Mouse (Mus musculus) heart, embryonic 10.5 days (tissue): Measurements from ENCODE around the gene Cftr. TPM values are rescaled to one million over a fixed set of nuclear protein-coding genes. Genes with fewer than 3 reads are reported as not detected.

Experiments used
- DNase-seq: peaks from one replicate; pipeline ENCODE4 v3.0.0-alpha.2; 2017; ENCODE audit warnings: low spot score
- H3K27ac ChIP-seq: fragments of 300-500 bp; sonication (generic); 2 replicates; pipeline ENCODE4 v1.5.1; 2016; ENCODE audit warnings: mild to moderate bottlenecking
- H3K27me3 ChIP-seq: fragments of 300-500 bp; sonication (generic); 2 replicates; pipeline ENCODE4 v1.6.1; 2016; ENCODE audit warnings: mild to moderate bottlenecking; ENCODE audit not compliant: poor library complexity, insufficient read depth, severe bottlenecking
- H3K36me3 ChIP-seq: fragments of 300-500 bp; sonication (generic); 2 replicates; pipeline ENCODE4 v1.6.1; 2016; ENCODE audit warnings: mild to moderate bottlenecking, moderate library complexity
- H3K4me1 ChIP-seq: fragments of 300-500 bp; sonication (generic); 2 replicates; pipeline ENCODE4 v1.6.1; 2016; ENCODE audit warnings: mild to moderate bottlenecking
- H3K4me3 ChIP-seq: fragments of 300-500 bp; sonication (generic); 2 replicates; pipeline ENCODE4 v1.5.1; 2016; ENCODE audit warnings: mild to moderate bottlenecking, moderate library complexity
- H3K9me3 ChIP-seq: fragments of 300-500 bp; sonication (generic); 2 replicates; pipeline ENCODE4 v1.6.1; 2016; ENCODE audit warnings: mild to moderate bottlenecking, moderate library complexity
- WGBS: fragments of 180-500 bp; shearing (Covaris S2); methylation state at CpG from one replicate; pipeline ENCODE4 v1.1.7; 2016; 5-methylcytosine and 5-hydroxymethylcytosine counted together
- polyA plus RNA-seq: library from polyadenylated mRNA; unstranded; fragments of >200 nt; fragmentation: Nextera tagmentation; extraction: Ambion mirVana; gene quantifications from 2 replicates; pipeline ENCODE4 v1.2.1, GENCODE M21; 2016

Cftr gene
- polyA plus RNA-seq, result 0.14 and 0.29 TPM in 2 replicates

GRCm38 (mm10) chr6:18170311-18170922 is at the start of gene Cftr:
Gene Cftr, plus strand, starts transcription at chr6:18170687.
- peak within 1 kb of the TSS; percentile 37; the same call in 1 of the 2 replicates for H3K27ac ChIP-seq
- H3K27me3 ChIP-seq, result peaks cover 9% of the 10 kb centered on the region; the same call in 1 of the 2 replicates
- H3K4me1 ChIP-seq, result no peaks in the 10 kb centered on the region
- no peaks in the 10 kb centered on the region for H3K36me3 ChIP-seq
- H3K9me3 ChIP-seq, result no peaks in the 10 kb centered on the region
- DNase-seq, result no peak
- WGBS, result 2% methylated on average over 42 of the region's 45 CpGs
- H3K4me3 ChIP-seq, result peak within 1 kb of the TSS; percentile 75

GRCm38 (mm10) chr6:18127206-18127983 is 43.1 kb upstream of the Cftr start:
- no peaks in the 10 kb centered on the region for H3K9me3 ChIP-seq
- H3K27me3 ChIP-seq, result no peaks in the 10 kb centered on the region
- no peak overlapping the region for H3K4me3 ChIP-seq
- no peak overlapping the region for H3K27ac ChIP-seq
- no peaks in the 10 kb centered on the region for H3K36me3 ChIP-seq
- H3K4me1 ChIP-seq, result no peaks in the 10 kb centered on the region
- no peak for DNase-seq
- 65% methylated on average over 2 of the region's 2 CpGs for WGBS

- H3K36me3 ChIP-seq, result no peaks in the 10 kb centered on the region
- 70% methylated on average over 4 of the region's 4 CpGs for WGBS
- no peaks in the 10 kb centered on the region for H3K27me3 ChIP-seq
- no peak overlapping the region for H3K27ac ChIP-seq
- DNase-seq, result no peak
- no peak overlapping the region for H3K4me3 ChIP-seq
- H3K4me1 ChIP-seq, result no peaks in the 10 kb centered on the region
- H3K9me3 ChIP-seq, result no peaks in the 10 kb centered on the region
Observed at GRCm38 (mm10) chr6:18128059-18128458, 42.4 kb upstream of the Cftr start.

DNA sequence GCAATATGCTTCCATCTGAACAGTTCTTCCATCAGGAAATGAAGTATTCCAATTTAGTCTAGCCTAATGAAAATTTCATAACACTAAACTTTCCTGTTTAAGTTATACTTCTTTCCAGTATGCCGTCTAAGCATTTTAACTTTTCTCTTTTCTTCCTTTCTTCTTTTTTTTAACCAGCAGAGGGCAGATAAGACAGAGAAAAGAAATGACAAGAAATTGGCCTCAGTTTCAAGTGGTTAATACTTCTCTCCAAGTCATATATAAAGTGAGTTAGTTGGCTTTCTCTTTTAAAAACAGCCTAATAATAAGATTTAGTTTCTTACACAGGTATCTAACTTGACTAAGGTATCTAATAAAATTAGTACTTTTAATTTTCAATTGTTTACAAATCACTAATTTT is 35.2 kb upstream of the Cftr start:
- Histone ChIP-seq H3K4me1 (no peaks in the 10 kb centered on the region), H3K9me3 (no peaks in the 10 kb centered on the region), H3K4me3 (no peak overlapping the region), H3K27me3 (no peaks in the 10 kb centered on the region), H3K27ac (no peak overlapping the region), H3K36me3 (no peaks in the 10 kb centered on the region)
- 49% methylated on average over 1 of the region's 1 CpGs for WGBS
- DNase-seq, result no peak

DNA sequence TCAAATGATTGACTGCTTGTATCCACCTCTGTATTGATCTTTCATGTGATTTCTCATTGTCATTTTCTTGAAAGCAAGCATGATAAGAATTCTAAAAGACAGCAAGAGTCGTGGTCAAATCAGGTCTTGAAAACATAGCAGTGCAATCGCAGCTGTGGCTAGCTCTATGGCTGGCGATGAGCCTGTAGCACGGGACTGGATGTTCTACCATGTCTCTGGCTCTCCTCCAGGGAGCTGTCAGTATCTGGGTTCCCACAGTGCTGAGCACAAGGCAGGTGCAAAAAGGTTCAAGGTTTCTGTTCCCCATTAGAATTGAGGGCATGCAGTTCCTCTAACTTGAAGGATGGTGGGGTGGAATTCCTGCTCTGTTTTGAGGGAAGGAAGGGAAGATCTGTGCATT is 17.5 kb upstream of the Cftr start:
- Histone ChIP-seq H3K36me3 (no peaks in the 10 kb centered on the region), H3K27me3 (no peaks in the 10 kb centered on the region), H3K4me3 (no peak overlapping the region), H3K27ac (no peak overlapping the region), H3K4me1 (no peaks in the 10 kb centered on the region), H3K9me3 (no peaks in the 10 kb centered on the region)
- no peak for DNase-seq
- WGBS, result 64% methylated on average over 4 of the region's 4 CpGs

DNA sequence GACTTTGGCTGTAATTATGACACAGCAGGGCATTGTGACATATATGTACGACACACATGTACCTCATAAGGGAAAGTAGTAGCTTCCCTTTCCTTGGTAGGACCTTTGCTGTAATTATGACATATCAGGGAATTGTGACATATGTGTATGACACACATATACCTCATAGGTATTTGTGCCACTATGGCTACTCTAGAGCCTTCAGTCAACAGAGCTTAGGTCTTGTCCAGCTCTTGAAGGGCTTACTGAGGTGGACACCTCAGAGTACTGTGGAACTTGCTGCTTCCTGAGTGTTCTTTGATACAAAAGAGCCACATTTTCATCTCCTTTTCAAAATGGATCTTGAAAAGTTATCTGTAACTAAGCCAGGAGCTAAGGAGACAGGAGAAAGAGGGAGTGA is 869 bp upstream of the Cftr start:
- no peak overlapping the region for H3K27ac ChIP-seq
- H3K4me3 ChIP-seq, result no peak overlapping the region
- 92% methylated on average over 1 of the region's 1 CpGs for WGBS
- no peak for DNase-seq
- peaks cover 9% of the 10 kb centered on the region; the same call in 1 of the 2 replicates for H3K27me3 ChIP-seq
- no peaks in the 10 kb centered on the region for H3K36me3 ChIP-seq
- H3K9me3 ChIP-seq, result no peaks in the 10 kb centered on the region
- H3K4me1 ChIP-seq, result no peaks in the 10 kb centered on the region

DNA sequence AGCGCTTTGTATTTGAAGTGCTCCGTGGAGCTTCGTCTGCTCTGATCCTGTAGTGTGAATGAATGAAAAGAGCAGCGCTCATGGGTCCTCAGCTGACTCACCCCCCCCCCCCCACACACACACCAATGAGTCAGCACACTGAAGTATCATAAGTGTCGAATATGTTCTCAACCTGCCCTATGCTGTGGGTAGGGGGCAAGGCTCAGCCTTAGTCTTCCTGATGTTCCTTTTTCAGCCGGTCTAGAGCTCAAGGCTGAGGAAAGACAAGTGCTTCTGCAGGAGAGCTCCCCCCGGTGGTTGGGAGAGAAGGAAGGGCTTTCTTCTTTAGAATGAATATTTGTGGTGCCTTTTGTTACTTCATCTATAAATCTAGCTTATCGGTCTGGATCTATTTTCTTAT is 1.1 kb downstream of the Cftr start:
- Histone ChIP-seq H3K4me1 (no peaks in the 10 kb centered on the region), H3K9me3 (no peaks in the 10 kb centered on the region), H3K4me3 (no peak overlapping the region), H3K27ac (no peak overlapping the region), H3K27me3 (peaks cover 9% of the 10 kb centered on the region; the same call in 1 of the 2 replicates), H3K36me3 (no peaks in the 10 kb centered on the region)
- 56% methylated on average over 8 of the region's 8 CpGs for WGBS
- no peak for DNase-seq

DNA sequence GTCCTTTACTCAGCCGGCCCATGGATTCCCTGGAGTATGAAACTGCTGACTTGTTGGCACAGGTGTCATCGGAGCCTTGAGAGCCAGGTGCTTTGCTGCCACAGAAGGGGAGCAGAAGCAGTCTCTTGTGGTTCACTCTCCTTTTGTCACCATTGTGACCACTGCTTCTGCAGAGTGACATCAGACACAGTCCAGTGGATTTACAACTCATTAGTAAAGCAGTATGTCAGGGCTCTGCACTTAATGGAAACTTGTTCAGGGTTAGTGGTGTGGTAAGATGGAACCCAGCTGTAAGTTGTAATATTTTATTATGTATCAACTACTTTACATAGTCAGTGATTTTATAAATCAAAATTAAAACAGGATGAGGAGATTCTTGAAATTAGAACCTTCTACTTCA is 7.0 kb downstream of the Cftr start:
- 84% methylated on average over 2 of the region's 2 CpGs for WGBS
- no peak for DNase-seq
- Histone ChIP-seq H3K36me3 (no peaks in the 10 kb centered on the region), H3K27me3 (no peaks in the 10 kb centered on the region), H3K4me3 (no peak overlapping the region), H3K9me3 (no peaks in the 10 kb centered on the region), H3K27ac (no peak overlapping the region), H3K4me1 (no peaks in the 10 kb centered on the region)

DNA sequence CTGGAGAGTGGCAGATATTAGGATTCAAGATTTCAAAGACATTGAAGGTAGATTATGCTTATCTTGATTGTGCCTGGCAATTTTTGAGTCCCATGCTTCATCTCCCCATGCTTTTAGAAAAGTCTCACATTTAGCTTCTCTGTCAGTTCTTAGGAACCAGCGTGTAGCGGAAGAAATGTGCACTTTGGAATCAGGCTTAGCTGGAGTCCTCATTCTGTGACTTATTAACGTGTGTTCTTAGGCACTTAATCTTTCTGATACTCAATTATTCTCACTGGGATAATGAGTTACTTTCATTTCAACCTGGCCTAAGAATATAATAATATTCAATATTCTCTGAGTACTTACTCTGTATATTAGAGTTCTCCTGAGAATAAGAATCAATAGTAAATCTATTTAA is 10.2 kb downstream of the Cftr start:
- no peaks in the 10 kb centered on the region for H3K27me3 ChIP-seq
- no peak overlapping the region for H3K27ac ChIP-seq
- no peaks in the 10 kb centered on the region for H3K36me3 ChIP-seq
- no peaks in the 10 kb centered on the region for H3K4me1 ChIP-seq
- H3K9me3 ChIP-seq, result no peaks in the 10 kb centered on the region
- 80% methylated on average over 3 of the region's 3 CpGs for WGBS
- DNase-seq, result no peak
- H3K4me3 ChIP-seq, result no peak overlapping the region

- no peak overlapping the region for H3K27ac ChIP-seq
Observed at GRCm38 (mm10) chr6:18182903-18183302, 12.4 kb downstream of the Cftr start.

DNA sequence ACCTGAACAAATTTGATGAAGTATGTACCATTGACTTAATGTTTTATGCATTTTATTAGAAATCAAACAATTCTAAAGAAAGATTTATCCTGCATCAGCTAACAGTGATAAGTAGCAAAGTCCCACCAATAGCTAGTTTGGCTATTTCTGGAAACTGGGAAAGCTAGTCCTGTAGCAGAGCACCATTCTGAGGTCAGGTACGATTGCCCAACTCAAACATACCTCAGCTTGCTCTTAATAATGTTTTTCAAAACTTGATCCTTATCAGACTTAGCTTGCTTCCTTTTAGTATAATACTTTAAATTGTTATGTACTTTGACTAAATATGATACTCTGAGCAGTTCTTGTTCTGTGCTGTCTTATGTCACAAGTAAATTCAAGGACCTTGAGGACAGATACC is 50.2 kb downstream of the Cftr start:
- Histone ChIP-seq H3K36me3 (no peaks in the 10 kb centered on the region), H3K27ac (no peak overlapping the region), H3K4me1 (peaks cover 4% of the 10 kb centered on the region; the same call in 1 of the 2 replicates), H3K27me3 (no peaks in the 10 kb centered on the region), H3K4me3 (no peak overlapping the region), H3K9me3 (no peaks in the 10 kb centered on the region)
- 63% methylated on average over 1 of the region's 1 CpGs for WGBS
- no peak for DNase-seq

More at GRCm38 (mm10) chr6:18182903-18183302, 12.4 kb downstream of the Cftr start:
- Histone ChIP-seq H3K4me3 (no peak overlapping the region), H3K4me1 (no peaks in the 10 kb centered on the region), H3K27me3 (no peaks in the 10 kb centered on the region), H3K36me3 (no peaks in the 10 kb centered on the region), H3K9me3 (no peaks in the 10 kb centered on the region)
- DNase-seq, result no peak

DNA sequence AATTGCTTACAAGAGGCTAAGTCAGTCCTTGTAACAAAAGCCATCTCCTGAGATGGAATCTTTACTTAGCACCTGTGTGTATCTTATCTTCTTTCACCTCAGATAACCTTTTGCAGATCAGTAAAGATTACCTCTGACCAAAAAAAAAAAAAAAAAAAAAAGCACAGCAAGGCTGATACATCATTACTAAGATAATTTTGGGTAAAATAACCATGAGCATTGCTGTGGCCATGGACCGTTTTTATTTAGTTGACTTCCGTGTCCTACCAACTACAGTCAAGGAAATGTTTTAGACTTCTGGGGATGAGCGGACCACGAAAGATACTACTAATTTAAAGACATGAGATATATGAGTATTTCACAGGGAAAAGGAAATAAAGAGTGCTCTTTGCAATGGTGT is 52.7 kb downstream of the Cftr start:
- Histone ChIP-seq H3K4me3 (no peak overlapping the region), H3K27me3 (no peaks in the 10 kb centered on the region), H3K9me3 (no peaks in the 10 kb centered on the region), H3K36me3 (no peaks in the 10 kb centered on the region), H3K4me1 (peaks cover 4% of the 10 kb centered on the region; the same call in 1 of the 2 replicates), H3K27ac (no peak overlapping the region)
- DNase-seq, result no peak
- WGBS, result 89% methylated on average over 4 of the region's 4 CpGs

DNA sequence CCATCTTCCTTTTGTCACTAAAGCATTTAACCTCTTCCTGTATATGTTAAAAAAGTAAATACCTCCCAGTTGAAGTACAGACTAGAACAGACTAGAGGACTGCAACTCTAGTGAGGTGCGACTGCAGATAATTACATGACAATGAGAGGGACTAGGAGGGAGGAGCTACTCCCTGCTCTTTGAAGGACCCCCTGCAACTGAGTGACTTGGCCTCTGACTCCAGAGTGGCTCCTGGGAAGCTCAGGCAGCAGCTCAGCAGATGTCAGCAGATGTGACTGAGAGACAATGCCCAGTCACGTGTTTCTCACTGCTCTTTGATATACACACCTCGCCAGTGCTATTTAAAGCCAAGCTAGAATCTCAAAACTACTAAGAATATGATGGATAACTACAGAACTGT is 54.7 kb downstream of the Cftr start:
- no peak for DNase-seq
- H3K9me3 ChIP-seq, result no peaks in the 10 kb centered on the region
- no peak overlapping the region for H3K4me3 ChIP-seq
- no peaks in the 10 kb centered on the region for H3K27me3 ChIP-seq
- H3K36me3 ChIP-seq, result no peaks in the 10 kb centered on the region
- 8% methylated on average over 3 of the region's 3 CpGs for WGBS
- no peak overlapping the region for H3K27ac ChIP-seq
- H3K4me1 ChIP-seq, result peaks cover 4% of the 10 kb centered on the region; the same call in 1 of the 2 replicates
